Mouse (Mus musculus) heart, embryonic 12.5 days (tissue): ENCODE data around the gene Rbpms2. TPM values are rescaled to one million over a fixed set of nuclear protein-coding genes. Genes with fewer than 3 reads are reported as not detected.

Source experiments
- ATAC-seq: fragments of 200-750 bp; cut with Nextera tagmentation; 2 replicates; pipeline ENCODE4 v1.8.0; 2017; ENCODE audit warnings: moderate TSS enrichment, moderate library complexity; ENCODE audit not compliant: insufficient number of reproducible peaks, low FRiP score
- H3K27ac ChIP-seq: fragments of 300-500 bp; sonication (generic); 2 replicates; pipeline ENCODE4 v1.5.1; 2016; ENCODE audit warnings: mild to moderate bottlenecking, moderate library complexity; ENCODE audit not compliant: poor library complexity, severe bottlenecking
- H3K27me3 ChIP-seq: fragments of 300-500 bp; sonication (generic); replicated peaks from 2 replicates; pipeline ENCODE4 v1.6.1; 2016; ENCODE audit warnings: mild to moderate bottlenecking, moderate library complexity
- H3K36me3 ChIP-seq: fragments of 300-500 bp; sonication (generic); 2 replicates; pipeline ENCODE4 v1.6.1; 2016; ENCODE audit warnings: mild to moderate bottlenecking, moderate library complexity
- H3K4me1 ChIP-seq: fragments of 300-500 bp; sonication (generic); replicated peaks from 2 replicates; pipeline ENCODE4 v1.6.1; 2016; ENCODE audit warnings: mild to moderate bottlenecking
- H3K4me2 ChIP-seq: fragments of 300-500 bp; sonication (generic); 2 replicates; pipeline ENCODE4 v1.6.1; 2016; ENCODE audit warnings: mild to moderate bottlenecking, moderate library complexity
- H3K4me3 ChIP-seq: fragments of 300-500 bp; sonication (generic); 2 replicates; pipeline ENCODE4 v1.5.1; 2016; ENCODE audit warnings: mild to moderate bottlenecking
- H3K9ac ChIP-seq: fragments of 300-500 bp; sonication (generic); 2 replicates; pipeline ENCODE4 v1.6.1; 2016; ENCODE audit warnings: mild to moderate bottlenecking, moderate library complexity
- H3K9me3 ChIP-seq: fragments of 300-500 bp; sonication (generic); replicated peaks from 2 replicates; pipeline ENCODE4 v1.6.1; 2016; ENCODE audit warnings: mild to moderate bottlenecking, moderate library complexity
- whole genome bisulfite sequencing: fragments of 180-500 bp; shearing (Covaris S2); methylation state at CpG from one replicate; pipeline ENCODE4 v1.1.7; 2016; 5-methylcytosine and 5-hydroxymethylcytosine counted together
- polyA plus RNA-seq: library from polyadenylated mRNA; unstranded; fragments of >200 nt; fragmentation: Nextera tagmentation; extraction: Ambion mirVana; gene quantifications from 2 replicates; pipeline ENCODE4 v1.2.1, GENCODE M21; 2016

The Rbpms2 gene
- 132 and 135 TPM in 2 replicates for polyA plus RNA-seq

GRCm38 (mm10) chr9:65629025-65629766 lies at the start of gene Rbpms2:
Rbpms2 (plus strand) TSS chr9:65629648.
- WGBS = 1% methylated on average over 36 of the region's 40 CpGs
- Histone ChIP-seq H3K9me3 (no peaks in the 10 kb centered on the region), H3K27me3 (0 out of 2 replicates have a peak, but pooled peaks cover 3% of the 10 kb centered on the region), H3K4me2 (peak within 1 kb of the TSS; percentile 89), H3K4me3 (peak within 1 kb of the TSS; percentile 86), H3K9ac (peak within 1 kb of the TSS; percentile 98), H3K36me3 (no peaks in the 10 kb centered on the region), H3K27ac (peak within 1 kb of the TSS; percentile 94), H3K4me1 (peaks cover 32% of the 10 kb centered on the region)
- ATAC-seq = no peak

DNA sequence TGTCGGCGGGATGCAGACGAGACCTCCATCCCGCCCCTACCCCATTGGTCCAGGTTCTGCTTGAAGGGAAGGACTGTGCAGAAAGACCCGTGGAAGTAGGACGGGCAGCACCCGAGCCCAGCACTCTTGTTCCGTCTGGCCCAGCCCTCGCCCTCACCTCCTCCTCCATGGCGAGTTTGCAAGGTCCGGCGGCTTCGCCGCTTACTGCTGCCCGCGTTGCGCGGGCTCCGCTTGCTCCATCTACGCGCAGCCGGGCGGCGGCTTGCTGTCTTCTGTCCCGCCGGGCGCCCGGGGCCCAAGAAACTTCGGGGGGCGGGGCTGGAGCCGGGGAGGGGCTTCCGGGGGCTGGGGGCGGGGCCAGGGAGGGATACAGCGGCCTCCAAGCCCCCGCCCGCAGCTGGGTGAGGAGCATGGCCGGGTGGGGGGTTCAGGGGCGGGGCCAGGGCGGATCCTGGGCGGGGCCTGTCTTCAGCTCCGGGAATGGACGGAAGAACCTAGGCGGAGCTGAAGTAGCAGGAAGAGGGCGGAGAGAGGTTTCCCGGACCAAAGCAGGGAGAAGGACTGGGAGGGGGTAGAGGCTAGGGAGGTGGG lies 49.6 kb upstream of the Rbpms2 start, which contains the start of gene Plekho2:
Gene Plekho2, minus strand, starts transcription at position 260 of the 591 bp plus-strand sequence.
- Histone ChIP-seq H3K27me3 (no peaks in the 10 kb centered on the region), H3K27ac (peak within 1 kb of the TSS; percentile 56)
- peak; percentile 89 for ATAC-seq

DNA sequence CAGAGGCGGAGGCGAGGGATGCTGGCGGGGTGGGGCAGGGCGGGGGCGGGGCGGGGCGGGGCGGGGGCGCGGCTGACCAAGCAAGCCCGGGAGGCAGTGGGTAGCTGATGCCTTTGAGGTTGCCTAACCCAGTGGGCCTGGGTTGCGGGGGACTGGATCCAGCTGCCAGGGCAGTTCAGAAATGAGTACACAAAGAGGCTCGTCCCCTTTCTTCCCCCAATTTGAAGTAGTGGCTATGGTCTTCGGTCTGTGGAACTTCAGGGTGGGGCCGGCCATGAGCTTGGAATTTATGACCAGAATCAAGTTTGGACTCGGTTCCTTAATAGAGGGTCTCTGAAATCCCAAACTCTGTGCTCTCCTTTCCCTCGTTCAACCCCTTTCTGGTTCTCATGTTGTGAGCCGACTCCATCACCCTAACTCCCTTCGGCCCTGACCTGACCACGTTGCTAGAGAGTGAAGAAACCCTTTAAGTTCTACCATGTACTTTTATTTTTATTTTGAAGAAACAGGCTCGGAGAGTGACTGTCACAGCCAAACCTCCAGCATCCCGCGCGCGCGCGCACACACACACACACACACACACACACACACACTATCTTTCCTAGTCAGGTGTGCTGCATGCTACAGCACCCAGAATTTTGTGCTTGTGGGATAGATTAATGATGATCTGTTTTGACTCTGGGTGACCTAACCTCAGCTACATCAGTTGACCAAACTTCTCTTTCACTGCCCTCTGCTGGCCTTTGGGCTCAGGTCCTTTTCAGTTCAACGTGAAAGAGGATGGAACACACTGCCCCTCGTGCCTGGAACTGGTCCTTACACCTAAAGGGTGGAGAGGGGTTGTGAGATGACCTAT lies 48.8 kb upstream of the Rbpms2 start:
- H3K4me1 ChIP-seq = peaks cover 43% of the 10 kb centered on the region
- H3K4me3 ChIP-seq = peak overlapping the region; percentile 58
- H3K9me3 ChIP-seq = no peaks in the 10 kb centered on the region
- H3K9ac ChIP-seq = peak overlapping the region; percentile 47; the same call in 1 of the 2 replicates
- peak overlapping the region; percentile 56 for H3K27ac ChIP-seq
- no peaks in the 10 kb centered on the region for H3K27me3 ChIP-seq
- WGBS = 5% methylated on average over 19 of the region's 29 CpGs
- H3K4me2 ChIP-seq = peak overlapping the region; percentile 68
- no peaks in the 10 kb centered on the region for H3K36me3 ChIP-seq
- peak; percentile 33; the same call in 1 of the 2 replicates for ATAC-seq

More for the DNA sequence above, 49.6 kb upstream of the Rbpms2 start, which contains the start of gene Plekho2:
- under 1% methylated on average over 45 of the region's 45 CpGs for WGBS
- H3K9me3 ChIP-seq = no peaks in the 10 kb centered on the region
- H3K4me3 ChIP-seq = peak within 1 kb of the TSS; percentile 58
- no peaks in the 10 kb centered on the region for H3K36me3 ChIP-seq
- peak within 1 kb of the TSS; percentile 74 for H3K4me2 ChIP-seq
- H3K4me1 ChIP-seq = peaks cover 51% of the 10 kb centered on the region
- H3K9ac ChIP-seq = peak within 1 kb of the TSS; percentile 70

- H3K4me2 ChIP-seq = no peak overlapping the region
- no peaks in the 10 kb centered on the region for H3K9me3 ChIP-seq
- H3K9ac ChIP-seq = no peak overlapping the region
- no peak for ATAC-seq
- 22% methylated on average over 8 of the region's 8 CpGs for WGBS
- H3K27me3 ChIP-seq = no peaks in the 10 kb centered on the region
- peaks cover 20% of the 10 kb centered on the region for H3K4me1 ChIP-seq
- H3K27ac ChIP-seq = no peak overlapping the region
- no peaks in the 10 kb centered on the region for H3K36me3 ChIP-seq
- H3K4me3 ChIP-seq = no peak overlapping the region
Observed at GRCm38 (mm10) chr9:65583045-65583444, 46.4 kb upstream of the Rbpms2 start.

DNA sequence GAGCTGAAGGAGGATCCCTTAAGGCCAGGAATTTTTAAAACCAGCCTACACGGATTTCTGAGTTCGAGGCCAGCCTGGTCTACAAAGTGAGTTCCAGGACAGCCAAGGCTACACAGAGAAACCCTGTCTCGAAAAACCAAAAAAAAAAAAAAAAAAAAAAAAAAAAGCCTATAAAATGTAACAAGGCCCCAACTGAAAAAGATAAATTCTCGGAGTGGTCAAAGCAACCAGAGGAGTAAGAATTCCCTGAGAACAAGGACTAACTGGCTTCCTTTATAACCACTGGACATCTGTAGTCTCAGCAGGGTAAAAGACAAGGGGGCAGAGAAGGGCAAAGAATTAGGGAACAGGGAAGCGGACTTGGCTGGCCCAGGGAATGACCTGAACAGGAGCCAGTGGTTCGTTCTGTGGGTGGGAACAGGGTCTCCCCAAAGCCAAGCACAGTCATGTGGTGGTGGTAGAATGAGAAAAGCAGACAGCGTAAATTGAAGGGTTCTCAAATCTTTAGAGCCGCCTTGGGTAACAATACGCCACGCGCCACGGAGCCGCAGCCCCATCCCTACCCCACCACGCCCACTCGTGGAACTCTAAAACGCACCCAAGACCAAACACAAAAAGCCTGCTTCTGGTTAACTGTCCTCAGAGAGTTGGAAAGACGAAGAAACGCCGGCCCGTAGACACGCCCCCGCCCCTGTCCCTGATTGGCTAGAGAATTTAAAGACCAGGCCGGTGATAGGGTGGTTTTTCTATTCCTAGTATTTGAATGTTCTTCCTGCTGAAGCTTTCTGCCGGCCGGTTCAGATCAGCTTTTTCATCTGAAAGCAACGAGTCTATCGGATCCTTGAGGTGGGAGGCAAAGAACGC lies 42.8 kb upstream of the Rbpms2 start, which contains the start of gene Pif1:
Gene Pif1, plus strand, starts transcription at position 755 of the 864 bp plus-strand sequence.
- 9% methylated on average over 28 of the region's 28 CpGs for WGBS
- peak; percentile 82 for ATAC-seq
- Histone ChIP-seq H3K4me2 (peak within 1 kb of the TSS; percentile 98), H3K27me3 (no peaks in the 10 kb centered on the region), H3K9me3 (no peaks in the 10 kb centered on the region), H3K36me3 (peaks cover 20% of the 10 kb centered on the region), H3K4me1 (peaks cover 12% of the 10 kb centered on the region), H3K27ac (peak within 1 kb of the TSS; percentile 67), H3K4me3 (peak within 1 kb of the TSS; percentile 77), H3K9ac (peak within 1 kb of the TSS; percentile 74)

DNA sequence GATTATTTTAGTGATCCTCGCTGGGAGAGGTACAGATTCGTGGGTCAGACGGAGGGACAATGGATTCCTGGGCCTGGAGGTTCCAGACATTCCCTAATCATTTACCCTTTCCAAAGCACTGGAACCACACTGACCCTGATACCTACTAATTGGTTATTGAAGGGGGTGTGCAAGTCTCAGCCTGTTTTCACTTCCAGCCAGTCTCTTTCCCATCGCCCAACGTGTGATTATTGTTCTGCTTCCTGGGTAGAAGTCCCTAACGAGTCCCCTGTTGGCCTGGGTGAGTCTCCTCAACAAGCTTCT lies 42.2 kb upstream of the Rbpms2 start:
- no peaks in the 10 kb centered on the region for H3K27me3 ChIP-seq
- peak overlapping the region; percentile 77 for H3K4me3 ChIP-seq
- H3K4me2 ChIP-seq = peak overlapping the region; percentile 98
- H3K9me3 ChIP-seq = no peaks in the 10 kb centered on the region
- peak overlapping the region; percentile 67 for H3K27ac ChIP-seq
- peaks cover 24% of the 10 kb centered on the region for H3K36me3 ChIP-seq
- no peak; the same call in 1 of the 2 replicates for ATAC-seq
- peaks cover 12% of the 10 kb centered on the region for H3K4me1 ChIP-seq
- WGBS = 0% methylated on average over 6 of the region's 6 CpGs
- H3K9ac ChIP-seq = peak overlapping the region; percentile 74

GRCm38 (mm10) chr9:65587573-65588358 lies 41.7 kb upstream of the Rbpms2 start:
- Histone ChIP-seq H3K36me3 (peaks cover 29% of the 10 kb centered on the region), H3K4me3 (peak overlapping the region; percentile 77), H3K27ac (peak overlapping the region; percentile 67), H3K27me3 (no peaks in the 10 kb centered on the region), H3K9ac (peak overlapping the region; percentile 74), H3K4me2 (peak overlapping the region; percentile 98), H3K9me3 (no peaks in the 10 kb centered on the region), H3K4me1 (peaks cover 12% of the 10 kb centered on the region)
- under 1% methylated on average over 64 of the region's 64 CpGs for WGBS
- ATAC-seq = peak; percentile 62

DNA sequence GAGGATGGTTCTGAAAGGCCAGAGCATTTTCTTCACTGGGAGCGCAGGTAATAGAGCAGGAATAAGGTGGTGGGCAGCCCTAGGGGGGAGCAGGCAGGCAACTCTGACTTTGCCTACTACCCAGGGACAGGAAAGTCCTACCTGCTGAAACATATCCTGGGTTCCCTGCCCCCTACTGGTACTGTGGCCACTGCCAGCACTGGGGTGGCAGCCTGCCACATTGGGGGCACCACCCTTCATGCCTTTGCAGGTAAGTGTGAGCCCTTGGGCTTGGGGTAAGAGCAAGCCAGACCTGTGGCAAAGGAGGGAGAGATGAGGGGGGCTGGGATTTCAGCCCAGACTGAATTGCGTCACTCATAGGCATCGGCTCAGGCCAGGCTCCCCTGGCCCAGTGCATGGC lies 40.4 kb upstream of the Rbpms2 start:
- H3K27ac ChIP-seq = no peak overlapping the region
- no peaks in the 10 kb centered on the region for H3K27me3 ChIP-seq
- peaks cover 42% of the 10 kb centered on the region for H3K36me3 ChIP-seq
- H3K4me1 ChIP-seq = peaks cover 12% of the 10 kb centered on the region
- H3K9ac ChIP-seq = peak overlapping the region; percentile 74
- H3K4me2 ChIP-seq = peak overlapping the region; percentile 98
- ATAC-seq = no peak
- peak overlapping the region; percentile 77 for H3K4me3 ChIP-seq
- H3K9me3 ChIP-seq = no peaks in the 10 kb centered on the region
- 93% methylated on average over 3 of the region's 3 CpGs for WGBS

DNA sequence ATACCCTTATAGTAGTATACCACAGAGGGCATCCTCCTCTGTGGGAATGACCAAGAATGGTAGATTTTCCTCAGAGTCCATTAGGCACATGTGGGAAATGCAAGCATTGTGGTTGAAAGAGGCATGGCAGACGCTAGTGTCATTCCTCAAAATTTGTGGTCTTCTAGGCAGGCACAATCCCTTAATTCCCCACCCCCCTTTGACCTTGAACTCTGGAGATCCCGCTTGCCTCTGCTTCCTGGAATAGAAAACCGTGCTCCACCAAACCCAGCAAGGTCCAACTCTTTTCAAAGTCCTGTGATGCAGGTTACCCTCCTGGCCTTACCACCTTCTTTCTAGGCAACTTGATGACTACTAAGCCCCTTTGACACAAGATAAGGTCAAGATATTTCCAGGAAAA lies 36.7 kb upstream of the Rbpms2 start:
- ATAC-seq = no peak
- no peak overlapping the region for H3K4me3 ChIP-seq
- H3K4me1 ChIP-seq = peaks cover 12% of the 10 kb centered on the region
- H3K9me3 ChIP-seq = no peaks in the 10 kb centered on the region
- H3K27ac ChIP-seq = no peak overlapping the region
- WGBS = 80% methylated on average over 3 of the region's 3 CpGs
- H3K4me2 ChIP-seq = no peak overlapping the region
- no peak overlapping the region for H3K9ac ChIP-seq
- no peaks in the 10 kb centered on the region for H3K27me3 ChIP-seq
- peaks cover 61% of the 10 kb centered on the region for H3K36me3 ChIP-seq

DNA sequence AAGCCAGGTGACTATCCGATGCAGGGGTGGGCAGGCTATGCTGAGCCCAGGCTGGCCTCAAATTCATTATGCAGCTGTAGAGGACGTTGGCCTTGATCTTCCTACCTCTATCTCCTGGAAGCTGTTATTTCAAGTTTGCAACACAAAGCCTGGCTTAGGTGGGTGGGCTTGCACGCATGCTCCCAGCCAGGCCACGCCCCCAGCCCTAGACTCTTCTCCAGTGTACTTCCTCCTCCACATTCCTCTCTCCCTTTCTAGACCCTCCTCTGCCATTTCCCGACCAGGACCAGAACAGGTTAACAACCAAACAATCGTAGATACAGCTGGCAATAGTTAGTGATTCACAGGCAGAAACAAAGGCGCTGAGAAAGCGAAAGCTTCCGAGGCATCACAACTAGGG lies 35.9 kb upstream of the Rbpms2 start:
- no peak overlapping the region for H3K4me2 ChIP-seq
- no peak overlapping the region for H3K9ac ChIP-seq
- no peak overlapping the region for H3K4me3 ChIP-seq
- H3K36me3 ChIP-seq = peaks cover 61% of the 10 kb centered on the region
- H3K27me3 ChIP-seq = no peaks in the 10 kb centered on the region
- H3K9me3 ChIP-seq = no peaks in the 10 kb centered on the region
- H3K4me1 ChIP-seq = peaks cover 9% of the 10 kb centered on the region
- no peak overlapping the region for H3K27ac ChIP-seq
- no peak for ATAC-seq
- WGBS = 88% methylated on average over 9 of the region's 9 CpGs
